Mouse (Mus musculus) splenic B cell, adult 2 months (primary cell): Measurements from ENCODE around the gene Hira.
"Not testable (repeated sequence)": the region's sequence is repeated elsewhere in the genome, so short reads cannot be mapped to it uniquely, and the experiment has no call there.

Source experiments
- DNase-seq: peaks from one replicate; pipeline ENCODE4 v3.0.0-alpha.2; 2011; ENCODE audit warnings: low read depth, low spot score
- H3K27me3 ChIP-seq: 2 replicates; pipeline ENCODE4 v1.6.1; 2012; ENCODE audit warnings: mild to moderate bottlenecking, low read length, moderate library complexity, mixed read lengths; ENCODE audit not compliant: control insufficient read depth, poor library complexity, insufficient read depth, severe bottlenecking
- H3K36me3 ChIP-seq: 2 replicates; pipeline ENCODE4 v1.6.1; 2012; ENCODE audit warnings: mild to moderate bottlenecking, low read length, moderate library complexity, mixed read lengths; ENCODE audit not compliant: control insufficient read depth, poor library complexity, insufficient read depth, severe bottlenecking

Hira gene

GRCm38 (mm10) chr16:18876442-18877308 is at the start of gene Hira, which contains the start of gene Mrpl40:
Gene Hira, plus strand, starts transcription at chr16:18877037.
Gene Mrpl40, minus strand, starts transcription at chr16:18876862.
- DNase-seq, result peak; percentile 94
- H3K36me3 ChIP-seq, result peaks cover 15% of the 10 kb centered on the region
- no peaks in the 10 kb centered on the region for H3K27me3 ChIP-seq

GRCm38 (mm10) chr16:18828630-18829029 is 48.2 kb upstream of the Hira start:
- H3K36me3 ChIP-seq, result peaks cover 28% of the 10 kb centered on the region
- DNase-seq, result no peak
- H3K27me3 ChIP-seq, result no peaks in the 10 kb centered on the region

GRCm38 (mm10) chr16:18829102-18829501 is 47.7 kb upstream of the Hira start:
- no peak for DNase-seq
- peaks cover 28% of the 10 kb centered on the region for H3K36me3 ChIP-seq
- no peaks in the 10 kb centered on the region for H3K27me3 ChIP-seq

GRCm38 (mm10) chr16:18833486-18833885 is 43.4 kb upstream of the Hira start:
- Histone ChIP-seq H3K27me3 (no peaks in the 10 kb centered on the region), H3K36me3 (peaks cover 18% of the 10 kb centered on the region)
- no peak for DNase-seq

GRCm38 (mm10) chr16:18836073-18836467 is 40.8 kb upstream of the Hira start:
- Histone ChIP-seq H3K27me3 (no peaks in the 10 kb centered on the region), H3K36me3 (peaks cover 8% of the 10 kb centered on the region)
- no peak for DNase-seq

- H3K27me3 ChIP-seq, result no peaks in the 10 kb centered on the region
- peak; percentile 97 for DNase-seq
- H3K36me3 ChIP-seq, result peaks cover 5% of the 10 kb centered on the region
Measured at GRCm38 (mm10) chr16:18836468-18837208, 40.2 kb upstream of the Hira start, which contains the start of the genes 2510002D24Rik and Gm28539. Gene 2510002D24Rik, plus strand, starts transcription at chr16:18836578. Gene Gm28539, plus strand, starts transcription at chr16:18836584.

- H3K27me3 ChIP-seq, result no peaks in the 10 kb centered on the region
- DNase-seq, result no peak
- H3K36me3 ChIP-seq, result peaks cover 3% of the 10 kb centered on the region
Measured at GRCm38 (mm10) chr16:18838346-18838745, 38.5 kb upstream of the Hira start.

- no peaks in the 10 kb centered on the region for H3K36me3 ChIP-seq
- no peaks in the 10 kb centered on the region for H3K27me3 ChIP-seq
- no peak for DNase-seq
Measured at GRCm38 (mm10) chr16:18846301-18846820, 30.5 kb upstream of the Hira start.

- H3K36me3 ChIP-seq, DNase-seq, H3K27me3 ChIP-seq: not testable (repeated sequence)
Measured at GRCm38 (mm10) chr16:18849521-18850190, 27.2 kb upstream of the Hira start.

- peak; percentile 71 for DNase-seq
- Histone ChIP-seq H3K36me3 (no peaks in the 10 kb centered on the region), H3K27me3 (no peaks in the 10 kb centered on the region)
Measured at GRCm38 (mm10) chr16:18858551-18858950, 18.3 kb upstream of the Hira start.

- no peak for DNase-seq
- no peaks in the 10 kb centered on the region for H3K36me3 ChIP-seq
Measured at GRCm38 (mm10) chr16:18860186-18860585, 16.7 kb upstream of the Hira start.

GRCm38 (mm10) chr16:18870495-18870894 is 6.3 kb upstream of the Hira start:
- not testable (repeated sequence) for H3K27me3 ChIP-seq, DNase-seq
- H3K36me3 ChIP-seq, result peaks cover 17% of the 10 kb centered on the region

More at GRCm38 (mm10) chr16:18860186-18860585, 16.7 kb upstream of the Hira start:
- no peaks in the 10 kb centered on the region for H3K27me3 ChIP-seq

GRCm38 (mm10) chr16:18876091-18876441 is 771 bp upstream of the Hira start:
- no peak for DNase-seq
- no peaks in the 10 kb centered on the region for H3K27me3 ChIP-seq
- H3K36me3 ChIP-seq, result peaks cover 17% of the 10 kb centered on the region

GRCm38 (mm10) chr16:18877386-18878090 is 701 bp downstream of the Hira start:
- H3K27me3 ChIP-seq, result no peaks in the 10 kb centered on the region
- peak; percentile 73 for DNase-seq
- peaks cover 10% of the 10 kb centered on the region; the same call in 1 of the 2 replicates for H3K36me3 ChIP-seq
